Mouse (Mus musculus): ENCODE results near the gene Crls1. TPM values are rescaled to one million over a fixed set of nuclear protein-coding genes. Genes with fewer than 3 reads are reported as not detected.

Crls1 gene
- polyA plus RNA-seq, 1 experiment from 2014 or later: 39.0 TPM

GRCm38 (mm10) chr2:132869682-132870081, 23.2 kb downstream of the Crls1 start:
- H3K27ac ChIP-seq (ENCODE audit: low read depth, low read length): no peak overlapping the region
- no peak overlapping the region for H3K4me3 ChIP-seq (ENCODE audit: low read depth, low read length)
- WGBS: 89% methylated on average over 5 of the region's 5 CpGs
- H3K9me3 ChIP-seq (ENCODE audit: control insufficient read depth): no peaks in the 10 kb centered on the region
- H3K4me1 ChIP-seq (replicated peaks; ENCODE audit: control insufficient read depth, insufficient read depth, low read length): no peaks in the 10 kb centered on the region
- no peaks in the 10 kb centered on the region for H3K27me3 ChIP-seq (replicated peaks; ENCODE audit: control insufficient read depth, insufficient read depth, low read length)
- no peak overlapping the region for H3K9ac ChIP-seq (ENCODE audit: low read depth, low read length)
- peaks cover 17% of the 10 kb centered on the region; the same call in 1 of the 2 replicates for H3K36me3 ChIP-seq (ENCODE audit: control insufficient read depth, insufficient read depth)
- no peak overlapping the region for H3K4me2 ChIP-seq (replicated peaks; ENCODE audit: low read depth)
- no peak for ATAC-seq
- no peak for TF ChIP-seq CTCF (IDR thresholded peaks at IDR 0.05; ENCODE audit: low read depth)

GRCm38 (mm10) chr2:132870286-132870685, 23.8 kb downstream of the Crls1 start:
- H3K4me2 ChIP-seq (replicated peaks; ENCODE audit: low read depth): no peak overlapping the region
- H3K27ac ChIP-seq (ENCODE audit: low read depth, low read length): no peak overlapping the region
- no peak for TF ChIP-seq CTCF (IDR thresholded peaks at IDR 0.05; ENCODE audit: low read depth)
- no peaks in the 10 kb centered on the region for H3K9me3 ChIP-seq (ENCODE audit: control insufficient read depth)
- ATAC-seq: no peak
- peaks cover 13% of the 10 kb centered on the region; the same call in 1 of the 2 replicates for H3K36me3 ChIP-seq (ENCODE audit: control insufficient read depth, insufficient read depth)
- H3K4me1 ChIP-seq (replicated peaks; ENCODE audit: control insufficient read depth, insufficient read depth, low read length): no peaks in the 10 kb centered on the region
- no peaks in the 10 kb centered on the region for H3K27me3 ChIP-seq (replicated peaks; ENCODE audit: control insufficient read depth, insufficient read depth, low read length)
- no peak overlapping the region for H3K4me3 ChIP-seq (ENCODE audit: low read depth, low read length)
- no peak overlapping the region for H3K9ac ChIP-seq (ENCODE audit: low read depth, low read length)
- 77% methylated on average over 4 of the region's 4 CpGs for WGBS

- 41% methylated on average over 3 of the region's 3 CpGs for WGBS
- 0 out of 2 replicates have a peak overlapping the region, but pooled peaks have one; percentile 17 for H3K4me2 ChIP-seq (replicated peaks; ENCODE audit: low read depth)
- no peaks in the 10 kb centered on the region for H3K4me1 ChIP-seq (replicated peaks; ENCODE audit: control insufficient read depth, insufficient read depth, low read length)
- H3K27ac ChIP-seq (ENCODE audit: low read depth, low read length): no peak overlapping the region
- no peak for TF ChIP-seq CTCF (IDR thresholded peaks at IDR 0.05; ENCODE audit: low read depth)
- H3K9ac ChIP-seq (ENCODE audit: low read depth, low read length): no peak overlapping the region
- peaks cover 5% of the 10 kb centered on the region; the same call in 1 of the 2 replicates for H3K36me3 ChIP-seq (ENCODE audit: control insufficient read depth, insufficient read depth)
- H3K9me3 ChIP-seq (ENCODE audit: control insufficient read depth): no peaks in the 10 kb centered on the region
- peak; percentile 59 for ATAC-seq
- no peaks in the 10 kb centered on the region for H3K27me3 ChIP-seq (replicated peaks; ENCODE audit: control insufficient read depth, insufficient read depth, low read length)
- H3K4me3 ChIP-seq (ENCODE audit: low read depth, low read length): no peak overlapping the region
Observed at GRCm38 (mm10) chr2:132871663-132872062, 25.2 kb downstream of the Crls1 start.

GRCm38 (mm10) chr2:132873657-132874326, 27.3 kb downstream of the Crls1 start:
- no peaks in the 10 kb centered on the region for H3K9me3 ChIP-seq (ENCODE audit: control insufficient read depth)
- H3K4me2 ChIP-seq (replicated peaks; ENCODE audit: low read depth): no peak overlapping the region
- no peaks in the 10 kb centered on the region for H3K36me3 ChIP-seq (ENCODE audit: control insufficient read depth, insufficient read depth)
- H3K9ac ChIP-seq (ENCODE audit: low read depth, low read length): no peak overlapping the region
- WGBS: 78% methylated on average over 10 of the region's 10 CpGs
- H3K4me3 ChIP-seq (ENCODE audit: low read depth, low read length): no peak overlapping the region
- H3K4me1 ChIP-seq (replicated peaks; ENCODE audit: control insufficient read depth, insufficient read depth, low read length): no peaks in the 10 kb centered on the region
- peaks cover 10% of the 10 kb centered on the region for H3K27me3 ChIP-seq (replicated peaks; ENCODE audit: control insufficient read depth, insufficient read depth, low read length)
- no peak for ATAC-seq
- TF ChIP-seq CTCF (IDR thresholded peaks at IDR 0.05; ENCODE audit: low read depth): no peak
- no peak overlapping the region for H3K27ac ChIP-seq (ENCODE audit: low read depth, low read length)

GRCm38 (mm10) chr2:132876991-132877390, 30.5 kb downstream of the Crls1 start:
- Histone ChIP-seq H3K4me1 (replicated peaks; ENCODE audit: control insufficient read depth, insufficient read depth, low read length) (no peaks in the 10 kb centered on the region; the same call in 1 of the 2 replicates), H3K9me3 (ENCODE audit: control insufficient read depth) (no peaks in the 10 kb centered on the region), H3K27ac (ENCODE audit: low read depth, low read length) (no peak overlapping the region), H3K4me2 (replicated peaks; ENCODE audit: low read depth) (no peak overlapping the region), H3K36me3 (ENCODE audit: control insufficient read depth, insufficient read depth) (no peaks in the 10 kb centered on the region), H3K27me3 (replicated peaks; ENCODE audit: control insufficient read depth, insufficient read depth, low read length) (peaks cover 34% of the 10 kb centered on the region), H3K4me3 (ENCODE audit: low read depth, low read length) (no peak overlapping the region), H3K9ac (ENCODE audit: low read depth, low read length) (no peak overlapping the region)
- no peak for ATAC-seq
- no peak for TF ChIP-seq CTCF (IDR thresholded peaks at IDR 0.05; ENCODE audit: low read depth)
- 55% methylated on average over 1 of the region's 1 CpGs for WGBS

- H3K4me3 ChIP-seq (ENCODE audit: low read depth, low read length): peak overlapping the region; percentile 43
- WGBS: under 1% methylated on average over 58 of the region's 58 CpGs
- no peaks in the 10 kb centered on the region; the same call in 1 of the 2 replicates for H3K4me1 ChIP-seq (replicated peaks; ENCODE audit: control insufficient read depth, insufficient read depth, low read length)
- H3K4me2 ChIP-seq (replicated peaks; ENCODE audit: low read depth): peak overlapping the region; percentile 87
- no peak overlapping the region for H3K9ac ChIP-seq (ENCODE audit: low read depth, low read length)
- H3K36me3 ChIP-seq (ENCODE audit: control insufficient read depth, insufficient read depth): no peaks in the 10 kb centered on the region
- no peak overlapping the region for H3K27ac ChIP-seq (ENCODE audit: low read depth, low read length)
- peak; percentile 22 for ATAC-seq
- H3K27me3 ChIP-seq (replicated peaks; ENCODE audit: control insufficient read depth, insufficient read depth, low read length): peaks cover 34% of the 10 kb centered on the region
- H3K9me3 ChIP-seq (ENCODE audit: control insufficient read depth): no peaks in the 10 kb centered on the region
- no peak for TF ChIP-seq CTCF (IDR thresholded peaks at IDR 0.05; ENCODE audit: low read depth)
Observed at GRCm38 (mm10) chr2:132879261-132880044, 33.0 kb downstream of the Crls1 start.

All from intestine, postnatal 0 days (tissue).